Mouse (Mus musculus) heart, adult 2 months (tissue): ENCODE data around the gene Rab3gap2. TPM values are rescaled to one million over a fixed set of nuclear protein-coding genes. Genes with fewer than 3 reads are reported as not detected.

Source experiments
- DNase-seq, 2 experiments: peaks; one replicate each; pipeline ENCODE4 v3.0.0; 2021
- H3K27ac ChIP-seq: fragments of 200-600 bp; 2 replicates; pipeline ENCODE4 v1.8.1; 2022
- H3K27me3 ChIP-seq: fragments of 200-500 bp; 2 replicates; pipeline ENCODE4 v1.6.1; 2012; ENCODE audit warnings: mild to moderate bottlenecking, low read length, inconsistent platforms, mixed read lengths; ENCODE audit not compliant: control insufficient read depth, insufficient read depth
- H3K36me3 ChIP-seq: fragments of 200-500 bp; 2 replicates; pipeline ENCODE4 v1.6.1; 2012; ENCODE audit warnings: low read length, inconsistent platforms; ENCODE audit not compliant: control insufficient read depth, insufficient read depth
- H3K4me1 ChIP-seq: fragments of 200-500 bp; 2 replicates; pipeline ENCODE4 v1.6.1; 2011; ENCODE audit warnings: low read length; ENCODE audit not compliant: control insufficient read depth, insufficient read depth
- H3K4me3 ChIP-seq: fragments of 200-600 bp; 2 replicates; pipeline ENCODE4 v1.8.1; 2022
- H3K79me2 ChIP-seq: fragments of 200-500 bp; replicated peaks from 2 replicates; pipeline ENCODE4 v1.6.1; 2012; ENCODE audit warnings: mild to moderate bottlenecking, inconsistent platforms, low read length, moderate library complexity, mixed read lengths; ENCODE audit not compliant: control insufficient read depth, insufficient read depth
- H3K9ac ChIP-seq: fragments of 200-500 bp; 2 replicates; pipeline ENCODE4 v1.6.1; 2012; ENCODE audit warnings: low read depth, mild to moderate bottlenecking, control low read depth, inconsistent platforms, low read length, mixed read lengths
- CTCF ChIP-seq: fragments of 200-600 bp; IDR thresholded peaks from 2 replicates; pipeline ENCODE4 v1.8.1; 2022; ENCODE audit warnings: antibody characterized with exemption, mild to moderate bottlenecking, moderate library complexity
- EP300 ChIP-seq: fragments of 200-500 bp; IDR thresholded peaks from 2 replicates; pipeline ENCODE4 v1.6.1; 2011; ENCODE audit warnings: low read depth, low read length, control low read depth; ENCODE audit not compliant: insufficient read depth
- POLR2A ChIP-seq: fragments of 200-500 bp; IDR thresholded peaks from 2 replicates; pipeline ENCODE4 v1.6.1; 2011; ENCODE audit warnings: mild to moderate bottlenecking, low read depth, low read length, control low read depth; ENCODE audit not compliant: insufficient read depth
- WGBS: fragments of 180-500 bp; shearing (Covaris S2); methylation state at CpG from one replicate; pipeline ENCODE4 v1.1.7; 2018; 5-methylcytosine and 5-hydroxymethylcytosine counted together
- intact Hi-C: fragments of 180-260 bp; cut with DNase I; formaldehyde crosslinking; loops from one replicate; pipeline ENCODE4 v1.15.1; 2025
- polyA plus RNA-seq: library from polyadenylated mRNA; depleted of rRNA; stranded (reverse); fragments of >200 nt; gene quantifications from 2 replicates; pipeline ENCODE4 v1.2.3, GENCODE M21; 2012
- total RNA-seq, 2 experiments: library from RNA; stranded (reverse); gene quantifications; 2 replicates each; pipeline ENCODE4 v1.2.3; 2021

Gene Rab3gap2
- total and polyA plus RNA-seq, 3 experiments: 10.3 to 20.2 (median 19.9) TPM

DNA sequence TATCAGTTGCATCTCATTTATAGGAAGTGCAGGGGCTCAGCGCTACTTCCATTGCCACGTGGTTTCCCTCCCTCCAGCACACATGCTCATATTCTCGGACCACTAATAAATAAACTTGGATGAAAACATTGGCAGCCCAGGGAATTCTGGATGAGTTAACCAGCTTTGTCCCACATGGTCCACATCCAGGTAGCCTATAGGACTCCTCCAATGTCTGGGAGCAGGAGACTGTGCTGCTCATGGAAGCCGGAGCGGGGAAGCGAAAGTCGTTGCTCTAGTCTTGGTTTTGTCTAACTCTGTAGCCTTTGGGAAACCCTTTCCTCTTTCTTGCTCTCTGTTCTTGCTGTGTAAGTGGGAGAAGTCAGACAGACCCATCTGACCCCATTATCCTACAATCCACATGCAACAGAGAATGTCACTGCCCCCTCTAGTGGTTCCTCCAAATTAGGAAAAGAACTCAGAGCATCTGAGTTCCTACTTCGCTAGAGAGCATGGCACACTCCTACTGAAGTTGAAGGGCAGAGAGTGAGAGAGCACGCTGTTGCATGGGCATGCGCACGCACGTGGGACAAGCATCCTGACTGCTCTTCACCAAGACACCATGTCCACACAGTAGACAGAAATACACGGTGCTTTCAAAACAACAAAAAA lies 16.7 kb upstream of the Rab3gap2 start:
- no peak for DNase-seq
- TF ChIP-seq EP300 (no peak), POLR2A (no peak), CTCF (peak; percentile 66)
- Histone ChIP-seq H3K27ac (no peak overlapping the region), H3K9ac (no peak overlapping the region), H3K79me2 (no peaks in the 10 kb centered on the region), H3K4me3 (no peak overlapping the region), H3K36me3 (no peaks in the 10 kb centered on the region), H3K4me1 (no peaks in the 10 kb centered on the region), H3K27me3 (no peaks in the 10 kb centered on the region)
- WGBS: 55% methylated on average over 13 of the region's 13 CpGs
- intact Hi-C loops: loop anchor here (2.0 kb wide), 1 partner anchor 364 kb away; no protein-coding TSS in a partner anchor

DNA sequence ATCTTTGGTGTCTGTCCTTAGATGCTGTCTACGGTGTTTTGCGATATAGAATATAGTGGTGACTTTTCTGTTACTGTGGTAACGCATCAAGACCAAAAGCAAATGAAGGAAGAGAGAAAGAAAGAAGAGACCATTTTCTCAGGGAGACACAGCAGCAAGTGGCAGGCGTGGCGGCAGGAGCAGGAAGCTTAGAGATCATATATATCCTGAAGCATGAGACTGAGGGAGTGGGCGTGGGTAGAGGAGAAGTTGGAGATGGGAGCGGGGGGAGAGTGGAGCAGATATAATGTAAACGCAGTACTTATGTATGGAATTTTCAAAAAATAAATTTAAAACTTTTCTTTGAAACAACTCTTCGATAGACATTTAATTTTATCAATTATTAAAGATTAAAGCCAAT lies 14.0 kb upstream of the Rab3gap2 start:
- H3K79me2 ChIP-seq: no peaks in the 10 kb centered on the region
- no peak overlapping the region for H3K27ac ChIP-seq
- no peak overlapping the region for H3K4me3 ChIP-seq
- no peaks in the 10 kb centered on the region for H3K27me3 ChIP-seq
- TF ChIP-seq EP300: no peak
- no peak for TF ChIP-seq POLR2A
- no peak for TF ChIP-seq CTCF
- WGBS: 87% methylated on average over 9 of the region's 9 CpGs
- H3K36me3 ChIP-seq: no peaks in the 10 kb centered on the region
- DNase-seq: no peak
- H3K4me1 ChIP-seq: peaks cover 1% of the 10 kb centered on the region
- intact Hi-C loops: no loop called here
- H3K9ac ChIP-seq: no peak overlapping the region

DNA sequence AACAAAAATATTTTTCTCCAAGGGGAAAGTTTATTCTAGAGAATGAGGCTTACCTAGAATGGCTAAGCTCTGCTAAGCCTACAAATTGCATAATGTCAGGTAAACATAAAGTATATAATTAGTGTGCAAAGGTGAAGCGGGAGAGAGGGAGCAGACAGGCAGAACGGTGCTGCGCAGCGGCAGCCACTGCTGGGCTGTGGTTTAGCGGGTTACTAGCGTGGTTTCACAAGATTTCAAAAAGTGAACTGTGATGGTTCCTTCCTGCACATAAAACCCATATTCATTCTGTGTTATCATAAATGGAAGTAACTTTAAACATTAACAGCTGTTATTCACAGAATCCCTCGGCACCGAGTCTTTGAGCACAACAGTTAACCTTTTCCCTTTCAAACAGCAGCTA lies 11.8 kb upstream of the Rab3gap2 start:
- WGBS: 84% methylated on average over 8 of the region's 8 CpGs
- Histone ChIP-seq H3K36me3 (no peaks in the 10 kb centered on the region), H3K4me1 (peaks cover 1% of the 10 kb centered on the region), H3K9ac (no peak overlapping the region), H3K4me3 (no peak overlapping the region), H3K27me3 (no peaks in the 10 kb centered on the region), H3K79me2 (no peaks in the 10 kb centered on the region), H3K27ac (no peak overlapping the region)
- no peak for DNase-seq
- intact Hi-C loops: no loop called here
- no peak for TF ChIP-seq CTCF
- TF ChIP-seq EP300: no peak
- TF ChIP-seq POLR2A: no peak

DNA sequence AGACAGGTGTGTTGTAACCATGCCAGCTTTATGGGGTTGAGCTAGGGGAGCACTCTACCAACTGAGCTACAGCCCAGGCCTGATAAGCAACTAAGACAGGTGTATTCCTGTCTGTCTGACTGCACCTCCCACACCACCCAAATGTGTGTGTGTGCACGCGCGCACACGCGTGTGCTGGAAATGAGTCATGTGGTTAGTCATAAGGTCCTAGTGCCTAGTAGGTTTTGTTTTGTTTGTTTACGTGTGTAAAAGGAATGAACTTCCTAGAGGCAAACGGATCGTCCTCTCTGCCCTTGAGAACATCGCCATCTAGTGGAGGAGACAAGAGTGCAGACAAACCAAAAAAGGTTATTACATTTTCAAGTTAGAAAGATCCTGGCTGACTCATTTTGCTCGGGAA lies 10.4 kb upstream of the Rab3gap2 start:
- Histone ChIP-seq H3K27me3 (no peaks in the 10 kb centered on the region), H3K9ac (no peak overlapping the region), H3K27ac (no peak overlapping the region; the same call in 1 of the 2 replicates), H3K4me1 (peaks cover 1% of the 10 kb centered on the region), H3K36me3 (no peaks in the 10 kb centered on the region), H3K79me2 (no peaks in the 10 kb centered on the region), H3K4me3 (no peak overlapping the region)
- TF ChIP-seq POLR2A (no peak), CTCF (peak; percentile 86)
- intact Hi-C loops: loop anchor here (1.0 kb wide), 2 partner anchors 227 to 340 kb away; no protein-coding TSS in a partner anchor
- no peak for DNase-seq
- 5% methylated on average over 10 of the region's 10 CpGs for WGBS

DNA sequence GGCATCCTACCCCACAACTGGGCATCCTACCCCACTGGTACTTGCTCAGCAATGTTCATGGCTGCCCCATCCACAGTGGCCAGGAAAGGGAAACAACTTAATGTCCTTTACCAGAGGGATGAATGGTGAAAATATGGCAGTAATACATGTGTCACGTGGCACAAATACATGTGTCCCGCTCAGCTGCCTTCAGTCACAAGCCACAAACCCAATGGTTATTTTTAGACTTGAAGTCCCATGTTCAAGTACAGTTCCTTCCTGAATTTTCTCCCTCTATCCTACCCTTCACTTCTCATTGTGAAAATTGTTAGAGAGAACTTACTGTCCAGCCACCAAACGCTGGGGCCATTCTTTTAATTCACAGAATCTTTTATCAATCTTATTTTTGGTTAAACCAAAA lies 7.6 kb upstream of the Rab3gap2 start:
- Histone ChIP-seq H3K4me3 (no peak overlapping the region), H3K79me2 (no peaks in the 10 kb centered on the region), H3K36me3 (no peaks in the 10 kb centered on the region), H3K27ac (no peak overlapping the region), H3K9ac (no peak overlapping the region), H3K27me3 (no peaks in the 10 kb centered on the region), H3K4me1 (peaks cover 1% of the 10 kb centered on the region)
- WGBS: 52% methylated on average over 3 of the region's 3 CpGs
- no peak for DNase-seq
- intact Hi-C loops: no loop called here
- TF ChIP-seq EP300 (no peak), CTCF (no peak), POLR2A (no peak)

GRCm38 (mm10) chr1:185200571-185201395 lies 3.1 kb upstream of the Rab3gap2 start:
- H3K27me3 ChIP-seq: no peaks in the 10 kb centered on the region
- H3K4me1 ChIP-seq: no peaks in the 10 kb centered on the region
- no peak overlapping the region for H3K27ac ChIP-seq
- H3K9ac ChIP-seq: no peak overlapping the region
- DNase-seq: no peak
- H3K36me3 ChIP-seq: no peaks in the 10 kb centered on the region
- TF ChIP-seq CTCF: no peak
- no peak for TF ChIP-seq POLR2A
- no peak for TF ChIP-seq EP300
- H3K79me2 ChIP-seq: peaks cover 7% of the 10 kb centered on the region
- 57% methylated on average over 22 of the region's 22 CpGs for WGBS
- H3K4me3 ChIP-seq: no peak overlapping the region
- intact Hi-C loops: loop anchor here (5.0 to 10.0 kb wide), 3 partner anchors 127 to 766 kb away; partner anchors contain the start of genes Iars2 and Marc2
